ENCODE assay signal across 8 mouse cellular contexts in the genomic region with DNA sequence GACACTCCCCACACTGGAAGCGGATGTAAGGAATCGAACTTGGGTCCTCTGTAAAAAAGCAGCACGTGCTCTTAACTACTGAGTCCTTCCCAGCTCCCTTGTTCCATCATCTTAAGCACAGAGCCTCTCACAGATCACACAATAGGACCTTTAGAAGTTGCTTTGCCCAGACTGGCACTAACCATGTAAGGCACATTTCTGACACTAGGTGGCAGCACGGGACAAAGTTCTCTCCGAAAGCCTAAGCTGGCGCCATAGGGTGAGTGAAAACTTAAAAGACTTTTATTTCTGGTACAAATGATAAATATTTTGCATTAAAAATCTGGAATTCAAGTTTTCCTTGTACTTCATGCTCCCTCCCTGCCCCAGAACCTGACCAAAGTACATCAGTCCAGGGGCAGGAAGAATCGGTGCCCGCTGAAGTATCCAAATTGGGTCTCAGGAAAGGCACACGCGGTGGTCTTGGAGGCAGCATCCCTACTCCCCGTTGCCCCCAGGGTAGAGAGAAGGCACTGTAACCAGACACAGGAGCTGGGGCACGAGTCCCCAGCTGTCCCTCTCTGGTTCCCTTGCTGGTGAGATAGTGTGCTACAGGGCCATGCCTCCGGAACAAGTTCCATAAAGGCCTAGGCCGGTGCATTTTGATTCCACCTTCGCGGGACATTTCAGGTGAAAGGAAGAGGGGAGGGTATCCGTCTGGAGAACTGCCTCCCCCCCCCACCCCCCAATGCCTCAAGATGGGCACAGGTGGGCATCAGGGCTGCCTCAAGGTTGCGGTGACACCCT. TPM values are rescaled to one million over a fixed set of nuclear protein-coding genes. Genes with fewer than 3 reads are reported as not detected.
DNase-seq lines count a peak whose midpoint lies in the region; ATAC-seq and TF ChIP-seq lines count a peak whose summit lies in the region.

No protein-coding gene starts in this region.

- H3K4me1 ChIP-seq in neural tube, embryonic 15.5 days, result 0 out of 2 replicates have a peak, but pooled peaks cover 4% of the 10 kb centered on the region
- H3K4me1 ChIP-seq in limb, embryonic 15.5 days, result peaks cover 28% of the 10 kb centered on the region
- H3K4me1 ChIP-seq in testis, adult 2 months (ENCODE audit: control insufficient read depth, insufficient read depth, low read length), result no peaks in the 10 kb centered on the region; the same call in 1 of the 2 replicates

- no peak overlapping the region for H3K4me2 ChIP-seq in neural tube, embryonic 15.5 days
- no peak overlapping the region for H3K4me2 ChIP-seq in limb, embryonic 15.5 days

- H3K4me3 ChIP-seq in neural tube, embryonic 15.5 days (replicated peaks), result no peak overlapping the region
- no peak overlapping the region for H3K4me3 ChIP-seq in limb, embryonic 15.5 days
- no peak overlapping the region for H3K4me3 ChIP-seq in testis, adult 2 months (ENCODE audit: control insufficient read depth, low read depth, low read length)

- no peaks in the 10 kb centered on the region for H3K36me3 ChIP-seq in neural tube, embryonic 15.5 days
- peaks cover 33% of the 10 kb centered on the region for H3K36me3 ChIP-seq in limb, embryonic 15.5 days
- H3K36me3 ChIP-seq in testis, adult 2 months (ENCODE audit: control insufficient read depth, insufficient read depth, low read length), result no peaks in the 10 kb centered on the region

- H3K27me3 ChIP-seq in neural tube, embryonic 15.5 days (replicated peaks), result no peaks in the 10 kb centered on the region
- H3K27me3 ChIP-seq in limb, embryonic 15.5 days, result no peaks in the 10 kb centered on the region
- no peaks in the 10 kb centered on the region for H3K27me3 ChIP-seq in testis, adult 2 months (ENCODE audit: control insufficient read depth, insufficient read depth, low read length)

- H3K9me3 ChIP-seq in neural tube, embryonic 15.5 days (replicated peaks), result no peaks in the 10 kb centered on the region
- no peaks in the 10 kb centered on the region for H3K9me3 ChIP-seq in limb, embryonic 15.5 days

- ATAC-seq in neural tube, embryonic 15.5 days (ENCODE audit: low FRiP score), result no peak; the same call in 1 of the 2 replicates
- ATAC-seq in limb, embryonic 15.5 days (ENCODE audit: insufficient number of reproducible peaks, low FRiP score, low TSS enrichment, low read depth), result no peak

- no peak for TF ChIP-seq POLR2A in testis, adult 2 months (IDR thresholded peaks at IDR 0.05; ENCODE audit: control insufficient read depth, low read depth, low read length)

- peak; percentile 64; the same call in 1 of the 2 replicates for TF ChIP-seq CTCF in testis, adult 2 months (IDR thresholded peaks at IDR 0.05; ENCODE audit: control insufficient read depth, insufficient read depth, insufficient replicate concordance, low read depth, low read length)

- no peak overlapping the region for H3K27ac ChIP-seq in neural tube, embryonic 15.5 days (replicated peaks)
- peak overlapping the region; percentile 59; the same call in 1 of the 2 replicates for H3K27ac ChIP-seq in limb, embryonic 15.5 days
- H3K27ac ChIP-seq in testis, adult 2 months (ENCODE audit: control insufficient read depth, insufficient read depth, low read depth, low read length), result no peak overlapping the region

- DNase-seq in neural tube, embryonic 10.5 days (ENCODE audit: extremely low spot score, low spot score), result peak; percentile 90
- peak; percentile 77 for DNase-seq in embryo, embryonic 11.5 days (ENCODE audit: low read depth, low spot score)
- peak; percentile 45 for DNase-seq in gastrocnemius, postnatal 25 days
- peak; percentile 89 for DNase-seq in kidney, adult 9 months
- DNase-seq in natural killer cell, adult 2 months (ENCODE audit: low spot score in 2 of 2), result peak; percentile 18 to 47

- no peak overlapping the region for H3K9ac ChIP-seq in neural tube, embryonic 15.5 days (replicated peaks)
- no peak overlapping the region for H3K9ac ChIP-seq in limb, embryonic 15.5 days

- WGBS in neural tube, embryonic 15.5 days, result 42% methylated on average over 18 of the region's 18 CpGs
- 42% methylated on average over 18 of the region's 18 CpGs for WGBS in limb, embryonic 15.5 days

RNA-seq across cellular contexts. Expression of a gene that starts 11.7 kb away (rescaled TPM):
- 0.47 TPM in 1 of 2 replicates, not detected in the other for polyA plus RNA-seq in neural tube, embryonic 15.5 days (2015; fragmentation: Nextera tagmentation; extraction: Ambion mirVana)
- not detected for total RNA-seq in gastrocnemius, postnatal 25 days (2021)
- 10.2 and 11.8 TPM in 2 replicates for polyA plus RNA-seq in limb, embryonic 15.5 days (2015; fragmentation: Nextera tagmentation; extraction: Ambion mirVana)
- 1.1 and 1.2 TPM in 2 replicates for polyA plus RNA-seq in testis, adult 2 months (2012; rRNA removed)

RNA-seq across cellular contexts. Expression of a gene that starts 17.9 kb away (rescaled TPM):
- 9.4 and 16.3 TPM in 2 replicates for polyA plus RNA-seq in neural tube, embryonic 15.5 days (2015; fragmentation: Nextera tagmentation; extraction: Ambion mirVana)
- total RNA-seq in gastrocnemius, postnatal 25 days (2021), result 10 to 100 TPM in 1 of 2 experiments, 1 to 10 TPM in 1; 8.6 to 10.6 TPM
- 78.4 and 102 TPM in 2 replicates for polyA plus RNA-seq in limb, embryonic 15.5 days (2015; fragmentation: Nextera tagmentation; extraction: Ambion mirVana)
- 2.0 and 3.7 TPM in 2 replicates for polyA plus RNA-seq in testis, adult 2 months (2012; rRNA removed)

Comparison
In these comparisons a context has a peak if more than half of its experiments do, and no peak if none do; other contexts are left out.
1. DNase-seq: peak in every context shown above with its lines; median percentile 90 in neural tube, embryonic 10.5 days; 89 in kidney, adult 9 months; 77 in embryo, embryonic 11.5 days; 45 in gastrocnemius, postnatal 25 days; 32 in natural killer cell, adult 2 months.